ENCODE assay signal across 13 mouse cellular contexts in the genomic region with DNA sequence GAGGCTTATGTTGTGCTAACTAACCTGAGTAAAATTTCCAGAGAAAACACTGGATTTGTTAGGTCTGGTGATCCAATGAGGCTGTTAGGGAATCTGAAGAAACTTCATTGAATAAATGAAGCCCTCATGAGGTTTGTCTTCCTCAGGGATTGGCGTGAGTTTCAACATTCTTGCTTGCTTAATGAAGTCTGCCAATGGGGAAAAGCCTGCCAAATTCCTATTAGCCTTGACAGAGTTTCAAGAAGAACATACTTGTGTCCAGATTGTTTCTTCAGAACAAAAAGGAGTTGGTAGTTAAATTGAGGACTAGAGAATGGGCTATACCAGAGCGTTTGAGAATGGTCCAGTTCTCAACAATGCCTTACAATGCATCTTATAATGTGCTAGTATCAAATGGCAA.
DNase-seq lines count a peak whose midpoint lies in the region; ATAC-seq lines count a peak whose summit lies in the region.
"Had no signal": no experiment of that assay in that cellular context is flagged by ENCODE, and none has a peak within 500 bp of the region (broad histone marks: within the 10 kb centered on the region; RNA-seq: fewer than 3 reads in every experiment).

No protein-coding gene starts in this region.

- H3K4me3 ChIP-seq in midbrain, embryonic 15.5 days, result no peak overlapping the region
- H3K4me3 ChIP-seq: kidney, embryonic 15.5 days; midbrain, embryonic 12.5 days; stomach, embryonic 15.5 days had no signal

- H3K4me2 ChIP-seq in midbrain, embryonic 15.5 days, result no peak overlapping the region
- H3K4me2 ChIP-seq: kidney, embryonic 15.5 days; midbrain, embryonic 12.5 days; stomach, embryonic 15.5 days had no signal

- no peak for ATAC-seq in midbrain, embryonic 15.5 days (replicated peaks)

- WGBS in midbrain, embryonic 15.5 days, result 77% methylated on average over 2 of the region's 2 CpGs

- H3K27me3 ChIP-seq in midbrain, embryonic 15.5 days (replicated peaks), result no peaks in the 10 kb centered on the region
- H3K27me3 ChIP-seq: kidney, embryonic 15.5 days; midbrain, embryonic 12.5 days; stomach, embryonic 15.5 days had no signal

- no peaks in the 10 kb centered on the region for H3K36me3 ChIP-seq in midbrain, embryonic 15.5 days (replicated peaks)
- H3K36me3 ChIP-seq: kidney, embryonic 15.5 days; midbrain, embryonic 12.5 days; stomach, embryonic 15.5 days had no signal

- no peak overlapping the region for H3K27ac ChIP-seq in midbrain, embryonic 15.5 days
- H3K27ac ChIP-seq: kidney, embryonic 15.5 days; midbrain, embryonic 12.5 days; stomach, embryonic 15.5 days had no signal

- H3K9me3 ChIP-seq in midbrain, embryonic 15.5 days, result no peaks in the 10 kb centered on the region
- H3K9me3 ChIP-seq: kidney, embryonic 15.5 days; midbrain, embryonic 12.5 days; stomach, embryonic 15.5 days had no signal

- no peak overlapping the region for H3K9ac ChIP-seq in midbrain, embryonic 15.5 days
- H3K9ac ChIP-seq: kidney, embryonic 15.5 days; midbrain, embryonic 12.5 days; stomach, embryonic 15.5 days had no signal

- H3K4me1 ChIP-seq in midbrain, embryonic 15.5 days, result no peaks in the 10 kb centered on the region
- H3K4me1 ChIP-seq: kidney, embryonic 15.5 days; midbrain, embryonic 12.5 days; stomach, embryonic 15.5 days had no signal

- intact Hi-C loops in heart, postnatal 25 days (cut with DNase I), result no loop called here

- DNase-seq in adrenal gland, postnatal 10 days, result peak; percentile 38
- no peak for DNase-seq in adrenal gland, postnatal 4 days (ENCODE audit: low spot score in 2 of 2)
- peak; percentile 27 for DNase-seq in heart, postnatal 4 days
- DNase-seq in heart, postnatal 25 days (ENCODE audit: low spot score), result no peak
- peak; percentile 31 to 35 for DNase-seq in right cerebral cortex, postnatal 10 days (ENCODE audit: low spot score in 2 of 2)
- DNase-seq in right cerebral cortex, postnatal 25 days, result no peak
- no peak for DNase-seq in spleen, postnatal 4 days (ENCODE audit: low spot score in 2 of 2)
- DNase-seq: cerebellum, adult 18-20 months; right cerebral cortex, postnatal 4 days had no signal

Comparison
In these comparisons a context has a peak if more than half of its experiments do, and no peak if none do; other contexts are left out.
1. DNase-seq: peak in adrenal gland, postnatal 10 days (single experiment), heart, postnatal 4 days (single experiment) and right cerebral cortex, postnatal 10 days (2 of 2); none in adrenal gland, postnatal 4 days (0 of 2), heart, postnatal 25 days (single experiment), right cerebral cortex, postnatal 25 days (single experiment) and spleen, postnatal 4 days (0 of 2).